Mouse (Mus musculus) cerebellum, adult (tissue): ENCODE results near the gene Olfr519.

Source experiments
- ATAC-seq: cut with Nextera tagmentation; 2 replicates; pipeline ENCODE4 v1.9.2; 2017; ENCODE audit warnings: mild to moderate bottlenecking, moderate library complexity, mixed read lengths; ENCODE audit not compliant: insufficient number of reproducible peaks, low FRiP score, low TSS enrichment

Gene Olfr519

GRCm38 (mm10) chr7:108894320-108894719 lies at the start of gene Olfr519:
Gene Olfr519, minus strand, starts transcription at chr7:108894420.
- ATAC-seq = no peak

- ATAC-seq = 0 out of 2 replicates have a peak, but pooled peaks have one; percentile 63
Observed at GRCm38 (mm10) chr7:108944002-108944401, 49.8 kb upstream of the Olfr519 start.

- ATAC-seq = no peak
Observed at GRCm38 (mm10) chr7:108941466-108941865, 47.2 kb upstream of the Olfr519 start.

DNA sequence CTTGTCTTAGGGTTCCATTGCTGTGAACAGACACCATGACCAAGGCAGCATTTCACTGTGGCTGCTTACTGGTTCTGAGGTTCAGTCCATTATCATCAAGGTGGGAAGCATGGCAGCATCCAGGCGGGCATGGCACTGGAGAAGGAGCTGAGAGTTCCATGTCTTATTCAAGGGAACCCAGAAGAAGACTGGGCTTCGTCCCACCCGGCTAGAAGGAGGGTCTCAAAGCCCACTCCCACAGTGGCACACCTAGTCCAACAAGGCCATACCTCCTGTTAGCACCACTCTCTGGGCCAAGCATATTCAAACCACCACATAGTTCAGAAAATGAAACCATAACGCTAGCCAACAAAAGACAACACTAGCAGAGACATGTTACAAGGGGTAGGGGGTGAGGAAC lies 42.4 kb upstream of the Olfr519 start:
- no peak for ATAC-seq

- no peak for ATAC-seq
Observed at GRCm38 (mm10) chr7:108935411-108935810, 41.2 kb upstream of the Olfr519 start.

DNA sequence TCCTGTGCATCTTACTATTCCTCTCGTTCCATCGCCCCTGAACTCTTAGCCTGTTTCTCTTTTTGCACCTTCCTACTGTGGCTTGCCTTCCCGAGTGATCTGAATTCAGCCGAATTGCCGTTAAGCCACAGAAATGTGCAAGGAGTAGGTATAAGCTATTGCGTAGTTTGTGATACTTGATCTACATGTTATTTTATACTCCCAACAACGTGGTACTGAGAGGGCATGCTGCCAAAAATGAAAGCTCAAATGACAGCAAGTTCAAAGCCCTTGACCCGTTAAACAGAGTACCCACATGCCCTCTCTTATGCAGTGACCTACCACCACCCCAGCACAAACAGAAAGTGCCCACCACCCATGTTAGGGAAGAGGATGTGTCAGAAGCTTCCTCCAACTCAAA lies 40.6 kb upstream of the Olfr519 start:
- 0 out of 2 replicates have a peak, but pooled peaks have one; percentile 2 for ATAC-seq

- ATAC-seq = peak; percentile 93
Observed at GRCm38 (mm10) chr7:108933794-108934731, 39.8 kb upstream of the Olfr519 start, which contains the start of gene Eif3f. Gene Eif3f, plus strand, starts transcription at chr7:108934417.

DNA sequence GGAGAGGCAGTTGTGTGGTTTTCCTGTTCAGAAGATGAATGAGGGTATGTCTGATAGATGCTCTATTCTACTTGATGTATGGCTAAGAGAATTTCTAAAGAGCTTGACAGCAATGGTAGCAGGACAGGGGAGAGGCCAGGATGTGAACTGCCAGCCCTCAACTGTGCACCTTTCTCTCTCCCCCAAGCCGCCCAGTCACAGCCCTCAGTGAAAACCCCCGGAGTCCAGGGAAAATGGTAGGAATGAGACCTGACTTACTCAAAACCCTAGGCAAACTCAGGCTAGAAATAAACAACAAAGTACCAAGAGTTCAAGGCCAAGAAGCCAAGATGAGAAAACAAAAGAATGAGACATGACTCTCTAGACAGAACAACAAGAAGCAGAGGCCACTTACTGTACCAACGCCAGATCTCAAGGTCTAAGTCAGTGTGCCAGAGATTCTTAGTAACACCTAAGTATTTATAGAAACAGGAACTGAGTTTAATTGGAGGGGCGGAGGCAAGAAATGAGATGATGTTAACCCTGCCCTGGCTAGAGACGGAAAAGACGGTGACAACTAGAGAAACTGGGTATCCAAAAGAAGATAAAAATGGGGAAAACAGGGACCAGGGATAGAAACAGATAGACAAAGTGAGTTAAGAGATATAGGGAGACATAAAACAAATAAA lies 35.6 kb upstream of the Olfr519 start, which contains the start of gene Nlrp10:
Gene Nlrp10, minus strand, starts transcription at position 453 of the 668 bp plus-strand sequence.
- no peak for ATAC-seq

DNA sequence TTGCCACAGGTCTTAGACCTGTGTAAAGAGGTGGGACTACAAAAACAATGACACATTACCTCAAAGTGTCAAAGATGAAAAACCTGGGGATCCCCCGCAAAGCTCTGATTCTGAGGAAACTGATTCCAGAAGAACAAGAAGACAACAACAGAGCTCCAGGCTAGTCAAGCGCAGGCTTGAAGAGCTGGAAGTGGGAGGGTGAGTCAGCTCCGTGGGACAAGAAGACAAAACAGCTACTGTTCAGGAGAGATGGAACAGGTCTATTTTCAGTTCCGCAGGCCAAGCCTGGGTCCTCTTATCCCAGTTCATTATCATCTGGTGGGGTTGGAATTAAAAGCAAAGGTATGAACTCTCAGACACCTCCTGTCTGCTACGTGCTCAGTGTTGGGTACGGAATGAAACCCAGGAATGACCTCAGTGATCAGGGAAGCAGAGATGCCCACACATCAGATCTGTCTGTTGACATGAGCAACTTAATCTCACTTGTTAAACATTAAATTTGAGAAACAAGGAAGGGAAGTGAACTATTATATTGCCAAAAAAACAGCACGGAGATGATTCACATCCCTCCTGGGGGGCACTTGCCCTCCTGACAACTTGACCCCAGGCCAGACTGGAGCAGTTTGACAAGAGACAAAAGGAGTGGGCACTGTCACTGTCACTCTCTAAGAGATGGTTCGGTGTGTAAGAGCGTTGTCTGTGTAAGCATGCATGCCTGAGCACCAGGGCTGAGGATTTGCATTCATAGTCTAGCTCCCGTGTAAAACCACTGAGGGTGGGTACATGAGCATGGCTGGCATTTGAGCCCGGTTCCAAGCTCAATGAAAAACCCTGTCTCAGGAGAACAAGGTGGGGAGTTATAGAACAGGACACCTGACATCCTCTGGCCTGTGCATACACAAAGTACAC lies 34.3 kb upstream of the Olfr519 start:
- ATAC-seq = no peak

DNA sequence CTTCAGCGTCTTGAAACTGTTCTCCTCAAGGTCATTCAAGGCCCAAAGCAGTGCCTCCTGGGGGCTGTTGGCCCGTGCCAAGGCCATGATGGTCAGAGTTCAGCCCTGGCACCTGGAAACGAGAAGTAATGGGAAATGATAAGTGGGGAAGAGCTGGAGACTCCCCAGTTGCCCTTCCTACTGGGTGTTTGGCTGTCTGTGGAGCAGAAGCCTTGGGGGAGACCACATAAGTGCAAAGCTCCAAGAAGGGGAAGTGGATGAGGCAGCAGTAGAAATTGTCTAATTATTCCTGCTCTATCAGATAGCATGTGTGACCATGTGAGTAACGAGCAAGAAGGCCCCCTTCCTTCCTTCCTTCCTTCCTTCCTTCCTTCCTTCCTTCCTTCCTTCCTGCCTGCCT lies 32.8 kb upstream of the Olfr519 start:
- ATAC-seq = no peak

GRCm38 (mm10) chr7:108903969-108904368 lies 9.7 kb upstream of the Olfr519 start:
- ATAC-seq = no peak

DNA sequence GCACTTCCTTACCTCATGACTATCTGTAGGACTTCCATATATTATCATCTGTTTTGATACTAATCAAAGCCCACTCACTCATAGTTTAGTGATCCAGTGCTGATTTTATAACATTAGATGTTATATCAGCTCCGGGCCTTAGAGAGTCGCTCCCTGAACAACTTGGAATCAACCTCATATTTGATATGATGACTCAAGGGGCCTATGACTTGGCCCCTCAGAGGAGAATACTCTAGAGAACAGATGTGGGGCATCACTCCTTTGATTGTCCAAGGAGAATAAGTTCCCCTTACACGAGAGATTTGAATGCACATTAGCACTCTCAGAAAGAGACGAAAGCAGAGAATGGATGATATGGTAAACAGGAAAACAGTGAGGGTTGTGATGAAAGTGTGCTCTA lies 9.3 kb downstream of the Olfr519 start, which contains the start of gene Olfr518:
Gene Olfr518, minus strand, starts transcription at position 101 of the 400 bp plus-strand sequence.
- no peak for ATAC-seq

GRCm38 (mm10) chr7:108872279-108872678 lies 21.9 kb downstream of the Olfr519 start, which contains the start of gene Olfr517:
Gene Olfr517, minus strand, starts transcription at chr7:108872379.
- ATAC-seq = no peak

DNA sequence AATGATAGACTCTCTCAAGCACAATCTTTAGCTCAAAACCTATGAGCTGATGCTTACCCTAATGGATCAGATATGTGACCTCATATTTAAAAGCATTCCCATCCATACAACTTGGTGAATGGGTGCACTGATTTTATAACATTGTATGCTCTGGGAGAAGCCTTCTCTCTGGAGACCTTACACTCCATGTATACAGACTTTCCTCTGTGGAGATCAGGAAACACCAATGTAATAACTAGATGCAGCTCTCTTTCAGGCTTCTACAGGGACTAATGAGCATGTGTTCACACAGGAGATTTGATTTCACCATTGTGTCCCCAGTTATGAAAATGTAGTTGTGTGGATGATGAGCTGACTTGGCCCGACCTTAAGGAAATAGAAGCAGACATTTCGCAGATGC lies 43.8 kb downstream of the Olfr519 start, which contains the start of gene Olfr516:
Gene Olfr516, minus strand, starts transcription at position 101 of the 400 bp plus-strand sequence.
- no peak for ATAC-seq
